Comparison of ENCODE assay signal across 8 mouse cellular contexts in the genomic region with DNA sequence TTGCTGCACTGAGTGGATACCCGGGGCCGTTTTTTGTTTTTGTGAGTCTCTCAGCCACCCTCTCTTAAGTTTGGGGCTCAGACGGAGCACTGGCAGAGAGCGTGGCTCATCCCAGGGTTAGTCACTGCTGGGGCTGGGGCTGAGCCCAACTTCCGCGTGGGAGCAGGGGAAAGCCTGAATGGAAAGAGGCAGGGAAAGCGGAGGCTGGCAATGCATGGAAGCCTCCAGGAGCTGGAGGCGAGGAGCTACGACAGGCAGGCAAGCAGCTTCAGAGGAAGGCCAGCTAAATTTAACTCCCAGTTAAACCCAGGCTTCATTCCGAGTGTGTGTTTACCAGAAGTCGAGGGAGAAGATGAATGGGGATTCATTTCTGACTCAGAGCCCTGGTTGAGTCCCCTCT. TPM values are rescaled to one million over a fixed set of nuclear protein-coding genes. Genes with fewer than 3 reads are reported as not detected.
DNase-seq lines count a peak whose midpoint lies in the region; ATAC-seq and TF ChIP-seq lines count a peak whose summit lies in the region.

No protein-coding gene starts in this region.

- H3K9ac ChIP-seq in lung, embryonic 14.5 days: peak overlapping the region; percentile 30
- peak overlapping the region; percentile 60 for H3K9ac ChIP-seq in heart, embryonic 15.5 days
- H3K9ac ChIP-seq in liver, embryonic 15.5 days: peak overlapping the region; percentile 41; the same call in 1 of the 2 replicates
- H3K9ac ChIP-seq in hindbrain, embryonic 13.5 days: no peak overlapping the region

- peak overlapping the region; percentile 12; the same call in 1 of the 2 replicates for H3K27ac ChIP-seq in lung, embryonic 14.5 days (ENCODE audit: low read depth)
- peak overlapping the region; percentile 80 for H3K27ac ChIP-seq in heart, embryonic 15.5 days
- H3K27ac ChIP-seq in liver, embryonic 15.5 days (replicated peaks): peak overlapping the region; percentile 94
- H3K27ac ChIP-seq in hindbrain, embryonic 13.5 days: no peak overlapping the region

- ATAC-seq in lung, embryonic 14.5 days (ENCODE audit: insufficient read depth): no peak
- ATAC-seq in heart, embryonic 15.5 days (replicated peaks; ENCODE audit: insufficient number of reproducible peaks, insufficient read depth, low FRiP score, low read depth): no peak
- no peak for ATAC-seq in liver, embryonic 15.5 days (ENCODE audit: insufficient read depth)
- ATAC-seq in hindbrain, embryonic 13.5 days (ENCODE audit: low FRiP score): no peak
- ATAC-seq in CD4-positive, CD25-positive, alpha-beta regulatory T cell, adult 4 months: no peak

- H3K27me3 ChIP-seq in lung, embryonic 14.5 days (ENCODE audit: insufficient read depth, low read length): no peaks in the 10 kb centered on the region
- no peaks in the 10 kb centered on the region for H3K27me3 ChIP-seq in heart, embryonic 15.5 days
- H3K27me3 ChIP-seq in liver, embryonic 15.5 days: no peaks in the 10 kb centered on the region
- no peaks in the 10 kb centered on the region for H3K27me3 ChIP-seq in hindbrain, embryonic 13.5 days

- no peaks in the 10 kb centered on the region for H3K9me3 ChIP-seq in lung, embryonic 14.5 days (ENCODE audit: low read depth, low read length)
- no peaks in the 10 kb centered on the region for H3K9me3 ChIP-seq in heart, embryonic 15.5 days (replicated peaks)
- no peaks in the 10 kb centered on the region for H3K9me3 ChIP-seq in liver, embryonic 15.5 days (replicated peaks)
- no peaks in the 10 kb centered on the region for H3K9me3 ChIP-seq in hindbrain, embryonic 13.5 days

- TF ChIP-seq CTCF in lung, embryonic 14.5 days (IDR thresholded peaks at IDR 0.05; ENCODE audit: low read depth): no peak

- H3K4me3 ChIP-seq in lung, embryonic 14.5 days (ENCODE audit: low read depth, low read length): no peak overlapping the region
- peak overlapping the region; percentile 34 for H3K4me3 ChIP-seq in heart, embryonic 15.5 days
- H3K4me3 ChIP-seq in liver, embryonic 15.5 days (replicated peaks): no peak overlapping the region
- H3K4me3 ChIP-seq in hindbrain, embryonic 13.5 days: no peak overlapping the region

- no peaks in the 10 kb centered on the region for H3K4me1 ChIP-seq in lung, embryonic 14.5 days (ENCODE audit: insufficient read depth)
- H3K4me1 ChIP-seq in heart, embryonic 15.5 days (replicated peaks): peaks cover 25% of the 10 kb centered on the region
- H3K4me1 ChIP-seq in liver, embryonic 15.5 days (replicated peaks): peaks cover 65% of the 10 kb centered on the region
- H3K4me1 ChIP-seq in hindbrain, embryonic 13.5 days (replicated peaks): peaks cover 10% of the 10 kb centered on the region

- DNase-seq in lung, embryonic 14.5 days: peak; percentile 26
- DNase-seq in lung, postnatal 14 days: no peak
- peak; percentile 71 for DNase-seq in adrenal gland, postnatal 14 days
- DNase-seq in thymus, postnatal 36 days: no peak

- peak overlapping the region; percentile 41 for H3K4me2 ChIP-seq in lung, embryonic 14.5 days
- H3K4me2 ChIP-seq in heart, embryonic 15.5 days: peak overlapping the region; percentile 65
- H3K4me2 ChIP-seq in liver, embryonic 15.5 days: peak overlapping the region; percentile 16
- H3K4me2 ChIP-seq in hindbrain, embryonic 13.5 days: no peak overlapping the region

- H3K36me3 ChIP-seq in lung, embryonic 14.5 days (ENCODE audit: insufficient read depth): no peaks in the 10 kb centered on the region
- no peaks in the 10 kb centered on the region for H3K36me3 ChIP-seq in heart, embryonic 15.5 days
- no peaks in the 10 kb centered on the region for H3K36me3 ChIP-seq in liver, embryonic 15.5 days (replicated peaks)
- no peaks in the 10 kb centered on the region for H3K36me3 ChIP-seq in hindbrain, embryonic 13.5 days

- 15% methylated on average over 11 of the region's 11 CpGs for WGBS in lung, embryonic 14.5 days
- WGBS in heart, embryonic 15.5 days: 12% methylated on average over 11 of the region's 11 CpGs
- 48% methylated on average over 11 of the region's 11 CpGs for WGBS in liver, embryonic 15.5 days (ENCODE audit: insufficient replicate concordance)
- WGBS in hindbrain, embryonic 13.5 days: 42% methylated on average over 11 of the region's 11 CpGs

RNA-seq across cellular contexts. Expression of gene Atxn2, which starts 10.6 kb away (rescaled TPM):
- polyA plus RNA-seq in lung, embryonic 14.5 days (2014; fragmentation: Nextera tagmentation; extraction: Ambion mirVana): 79.2 and 83.9 TPM in 2 replicates
- total RNA-seq in adrenal gland, postnatal 14 days (2021): 170 and 187 TPM in 2 replicates
- 59.4 and 63.7 TPM in 2 replicates for polyA plus RNA-seq in heart, embryonic 15.5 days (2015; fragmentation: Nextera tagmentation; extraction: Ambion mirVana)
- polyA plus RNA-seq in liver, embryonic 15.5 days (2015; fragmentation: Nextera tagmentation; extraction: Ambion mirVana): 20.4 and 23.0 TPM in 2 replicates
- polyA plus RNA-seq in hindbrain, embryonic 13.5 days (2015; fragmentation: Nextera tagmentation; extraction: Ambion mirVana): 60.9 and 68.3 TPM in 2 replicates
- 10 to 100 TPM; 27.0 to 41.6 TPM for polyA plus RNA-seq in CD4-positive, CD25-positive, alpha-beta regulatory T cell, adult 4 months (2017; shearing (Covaris generic))

RNA-seq across cellular contexts. Expression of gene Brap, which starts 40.1 kb away (rescaled TPM):
- 39.1 and 40.9 TPM in 2 replicates for polyA plus RNA-seq in lung, embryonic 14.5 days (2014; fragmentation: Nextera tagmentation; extraction: Ambion mirVana)
- total RNA-seq in adrenal gland, postnatal 14 days (2021): 55.0 and 57.1 TPM in 2 replicates
- polyA plus RNA-seq in heart, embryonic 15.5 days (2015; fragmentation: Nextera tagmentation; extraction: Ambion mirVana): 22.7 and 28.5 TPM in 2 replicates
- polyA plus RNA-seq in liver, embryonic 15.5 days (2015; fragmentation: Nextera tagmentation; extraction: Ambion mirVana): 22.1 and 27.5 TPM in 2 replicates
- polyA plus RNA-seq in hindbrain, embryonic 13.5 days (2015; fragmentation: Nextera tagmentation; extraction: Ambion mirVana): 44.3 and 44.5 TPM in 2 replicates
- 10 to 100 TPM in 1 of 2 experiments, 1 to 10 TPM in 1; 8.0 to 13.6 TPM for polyA plus RNA-seq in CD4-positive, CD25-positive, alpha-beta regulatory T cell, adult 4 months (2017; shearing (Covaris generic))

RNA-seq across cellular contexts. Expression of gene Acad10, which starts 40.2 kb away (rescaled TPM):
- 1.5 and 3.0 TPM in 2 replicates for polyA plus RNA-seq in lung, embryonic 14.5 days (2014; fragmentation: Nextera tagmentation; extraction: Ambion mirVana)
- 36.5 and 41.1 TPM in 2 replicates for total RNA-seq in adrenal gland, postnatal 14 days (2021)
- polyA plus RNA-seq in heart, embryonic 15.5 days (2015; fragmentation: Nextera tagmentation; extraction: Ambion mirVana): 1.6 and 2.5 TPM in 2 replicates
- 3.2 and 4.0 TPM in 2 replicates for polyA plus RNA-seq in liver, embryonic 15.5 days (2015; fragmentation: Nextera tagmentation; extraction: Ambion mirVana)
- 1.7 and 1.9 TPM in 2 replicates for polyA plus RNA-seq in hindbrain, embryonic 13.5 days (2015; fragmentation: Nextera tagmentation; extraction: Ambion mirVana)
- polyA plus RNA-seq in CD4-positive, CD25-positive, alpha-beta regulatory T cell, adult 4 months (2017; shearing (Covaris generic)): 1 to 10 TPM; 6.2 to 7.0 TPM

Comparison
In these comparisons a context has a peak if more than half of its experiments do, and no peak if none do; other contexts are left out.
1. DNase-seq: peak in lung, embryonic 14.5 days (single experiment) and adrenal gland, postnatal 14 days (single experiment); none in lung, postnatal 14 days (single experiment) and thymus, postnatal 36 days (0 of 2).